Mouse (Mus musculus) G1E (cell line): Measurements from ENCODE around the gene Sorcs2. TPM values are rescaled to one million over a fixed set of nuclear protein-coding genes. Genes with fewer than 3 reads are reported as not detected.

ENCODE experiments used
- ATAC-seq: 2 replicates; pipeline ENCODE4 v1.8.0; 2016; ENCODE audit warnings: mild to moderate bottlenecking; ENCODE audit not compliant: insufficient number of reproducible peaks, poor library complexity, low FRiP score, severe bottlenecking; ENCODE audit errors: extremely low read depth
- DNase-seq: peaks from one replicate; pipeline ENCODE4 v3.0.0; 2012; ENCODE audit warnings: low spot score
- H3K27me3 ChIP-seq: 2 replicates; pipeline ENCODE4 v1.6.1; 2012; ENCODE audit warnings: mild to moderate bottlenecking, low read length, inconsistent platforms; ENCODE audit not compliant: insufficient read depth
- H3K36me3 ChIP-seq: replicated peaks from 2 replicates; pipeline ENCODE3; 2012; ENCODE audit warnings: mild to moderate bottlenecking, inconsistent platforms
- H3K4me1 ChIP-seq: 2 replicates; pipeline ENCODE4 v1.6.1; 2012; ENCODE audit warnings: low read depth, low read length, inconsistent platforms, mixed read lengths; ENCODE audit not compliant: insufficient read depth
- H3K4me3 ChIP-seq: 2 replicates; pipeline ENCODE4 v1.5.1; 2012; ENCODE audit warnings: low read depth, mild to moderate bottlenecking, inconsistent platforms, low read length, moderate library complexity, mixed read lengths
- H3K9me3 ChIP-seq: replicated peaks from 2 replicates; pipeline ENCODE4 v1.6.1; 2012; ENCODE audit warnings: inconsistent platforms
- CTCF ChIP-seq: IDR thresholded peaks from 2 replicates; pipeline ENCODE4 v1.5.1; 2012; ENCODE audit warnings: low read depth, low read length, inconsistent platforms, mixed read lengths
- GATA1 ChIP-seq: IDR thresholded peaks from 2 replicates; pipeline ENCODE4 v1.6.1; 2012; ENCODE audit warnings: borderline replicate concordance, low read length, inconsistent platforms, mixed read lengths
- GATA2 ChIP-seq: IDR thresholded peaks from 2 replicates; pipeline ENCODE4 v1.6.1; 2012; ENCODE audit warnings: low read depth, low read length, inconsistent platforms, borderline replicate concordance
- POLR2AphosphoS5 ChIP-seq: IDR thresholded peaks from 2 replicates; pipeline ENCODE4 v1.6.1; 2012; ENCODE audit warnings: low read depth, low read length, inconsistent platforms; ENCODE audit not compliant: insufficient replicate concordance
- TAL1 ChIP-seq: conservative IDR thresholded peaks from 2 replicates; pipeline ENCODE4 v1.6.1; 2012; ENCODE audit warnings: low read depth, low read length, inconsistent platforms, mixed read lengths
- polyA plus RNA-seq: library from polyadenylated mRNA; stranded (reverse); fragments of >175 nt; gene quantifications from 2 replicates; pipeline ENCODE4 v1.2.3, GENCODE M21; 2012
- total RNA-seq, 2 experiments: library from RNA; stranded (forward) in 1 of 2; stranded (reverse) in 1 of 2; fragments of 200-1000 nt in 1 of 2; fragments of >200 nt in 1 of 2; fragmentation: Nextera tagmentation in 1 of 2; gene quantifications; 2 replicates each; pipeline ENCODE4 v1.2.3; 2014 to 2017

The Sorcs2 gene
- total and polyA plus RNA-seq, 3 experiments, result 0.04 to 0.22 TPM; not detected in 1

- no peak overlapping the region for H3K4me3 ChIP-seq
- no peak for TF ChIP-seq GATA1
- TF ChIP-seq CTCF, result no peak
- no peak for TF ChIP-seq POLR2AphosphoS5
- TF ChIP-seq TAL1, result no peak
- TF ChIP-seq GATA2, result no peak
- H3K36me3 ChIP-seq, result no peaks in the 10 kb centered on the region
- H3K4me1 ChIP-seq, result no peaks in the 10 kb centered on the region
- no peaks in the 10 kb centered on the region; the same call in 1 of the 2 replicates for H3K27me3 ChIP-seq
- DNase-seq, result no peak
- H3K9me3 ChIP-seq, result no peaks in the 10 kb centered on the region
- no peak for ATAC-seq
Measured at GRCm38 (mm10) chr5:36414712-36415331, 16.9 kb upstream of the Sorcs2 start.

GRCm38 (mm10) chr5:36398463-36399364 is 775 bp upstream of the Sorcs2 start:
- no peak for DNase-seq

GRCm38 (mm10) chr5:36397384-36397759 is 567 bp downstream of the Sorcs2 start:
- DNase-seq (no peak), ATAC-seq (no peak)
- Histone ChIP-seq H3K4me3 (no peak overlapping the region), H3K4me1 (peaks cover 4% of the 10 kb centered on the region; the same call in 1 of the 2 replicates), H3K9me3 (no peaks in the 10 kb centered on the region), H3K36me3 (no peaks in the 10 kb centered on the region), H3K27me3 (peaks cover 14% of the 10 kb centered on the region; the same call in 1 of the 2 replicates)
- TF ChIP-seq CTCF (no peak), GATA2 (no peak), TAL1 (no peak)

More at GRCm38 (mm10) chr5:36398463-36399364, 775 bp upstream of the Sorcs2 start:
- Histone ChIP-seq H3K4me3 (no peak overlapping the region), H3K9me3 (no peaks in the 10 kb centered on the region), H3K4me1 (peaks cover 4% of the 10 kb centered on the region; the same call in 1 of the 2 replicates), H3K27me3 (peaks cover 8% of the 10 kb centered on the region; the same call in 1 of the 2 replicates), H3K36me3 (no peaks in the 10 kb centered on the region)
- TF ChIP-seq CTCF, result no peak
- no peak for TF ChIP-seq POLR2AphosphoS5
- TF ChIP-seq TAL1, result no peak
- TF ChIP-seq GATA2, result no peak
- no peak for TF ChIP-seq GATA1
- 0 out of 2 replicates have a peak, but pooled peaks have one; percentile 4 for ATAC-seq

DNA sequence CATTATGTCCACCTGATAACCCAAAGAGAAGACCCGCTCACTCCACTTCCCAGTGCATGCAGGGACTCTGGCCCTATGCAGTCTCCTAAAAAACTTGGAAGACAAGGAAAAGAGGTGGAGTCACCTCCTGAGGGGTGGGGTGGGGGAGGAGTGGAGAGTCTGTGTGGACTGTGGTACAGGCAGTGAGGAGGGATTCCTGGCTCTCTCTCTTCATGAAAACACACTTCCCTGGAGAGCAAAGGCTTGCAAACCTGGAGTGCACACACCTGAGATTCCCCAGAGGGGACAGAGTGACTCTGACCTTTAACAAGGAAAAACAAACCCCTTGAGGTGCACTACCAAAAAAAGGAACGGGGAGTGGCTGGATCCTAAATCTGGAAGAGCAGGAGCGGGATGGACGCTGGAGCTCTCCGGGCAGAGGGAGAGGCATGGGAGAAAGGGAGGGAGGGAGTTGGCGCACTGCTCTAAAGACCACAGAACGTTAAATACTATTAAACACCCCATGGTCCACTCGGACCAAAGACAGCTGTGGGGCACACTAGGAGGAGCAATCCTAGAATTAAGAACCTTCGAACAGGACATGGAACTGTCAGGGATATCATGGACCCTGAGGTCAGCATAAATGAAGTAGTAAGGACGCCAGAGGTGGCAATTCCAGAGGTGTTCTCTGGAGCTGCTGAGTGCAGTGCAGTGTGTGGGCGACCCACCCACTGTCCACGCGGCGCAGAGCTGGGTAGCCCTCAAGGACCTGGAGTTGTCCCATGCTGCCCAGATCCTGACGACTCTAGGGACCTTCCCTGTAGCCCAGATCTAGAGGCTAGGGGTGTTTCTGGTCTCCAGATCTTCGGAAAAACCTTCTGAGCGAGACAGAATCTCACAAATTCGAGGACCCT is 1.2 kb downstream of the Sorcs2 start:
- no peaks in the 10 kb centered on the region for H3K9me3 ChIP-seq

GRCm38 (mm10) chr5:36396011-36396410 is 1.9 kb downstream of the Sorcs2 start:
- TF ChIP-seq TAL1 (no peak), CTCF (peak; percentile 62)
- no peak for DNase-seq
- no peak; the same call in 1 of the 2 replicates for ATAC-seq
- Histone ChIP-seq H3K4me1 (peaks cover 4% of the 10 kb centered on the region; the same call in 1 of the 2 replicates), H3K27me3 (peaks cover 17% of the 10 kb centered on the region; the same call in 1 of the 2 replicates), H3K9me3 (no peaks in the 10 kb centered on the region), H3K4me3 (no peak overlapping the region), H3K36me3 (no peaks in the 10 kb centered on the region)

More for the DNA sequence above, 1.2 kb downstream of the Sorcs2 start:
- Histone ChIP-seq H3K27me3 (peaks cover 14% of the 10 kb centered on the region; the same call in 1 of the 2 replicates), H3K36me3 (no peaks in the 10 kb centered on the region), H3K4me3 (no peak overlapping the region), H3K4me1 (peaks cover 4% of the 10 kb centered on the region; the same call in 1 of the 2 replicates)
- TF ChIP-seq POLR2AphosphoS5 (no peak), GATA1 (no peak), GATA2 (no peak), CTCF (no peak), TAL1 (no peak)
- ATAC-seq (no peak), DNase-seq (no peak)
